Mouse (Mus musculus) midbrain, embryonic 16.5 days (tissue): ENCODE measurements at regions not wholly inside any gene's neighbourhood (a gene's known extent, or its start where the extent isn't known, plus 50 kb on each side); places are given as distances from the start of the nearest gene placed in this dataset.
"Not testable (repeated sequence)": the region's sequence is repeated elsewhere in the genome, so short reads cannot be mapped to it uniquely, and the experiment has no call there.

Source experiments
- ATAC-seq: fragments of 200-750 bp; cut with Nextera tagmentation; 2 replicates; pipeline ENCODE4 v1.8.0; 2017; ENCODE audit warnings: moderate TSS enrichment
- H3K27ac ChIP-seq: fragments of 300-500 bp; sonication (generic); 2 replicates; pipeline ENCODE4 v1.5.1; 2014; ENCODE audit warnings: mild to moderate bottlenecking, low read length, mixed read lengths
- H3K27me3 ChIP-seq: fragments of 300-500 bp; sonication (generic); 2 replicates; pipeline ENCODE4 v1.6.1; 2014; ENCODE audit warnings: low read depth, low read length, mixed read lengths; ENCODE audit not compliant: control insufficient read depth, insufficient read depth
- H3K36me3 ChIP-seq: fragments of 300-500 bp; sonication (generic); 2 replicates; pipeline ENCODE4 v1.6.1; 2014; ENCODE audit warnings: mild to moderate bottlenecking, low read length, moderate library complexity, mixed read lengths; ENCODE audit not compliant: control insufficient read depth, insufficient read depth
- H3K4me1 ChIP-seq: fragments of 300-500 bp; sonication (generic); 2 replicates; pipeline ENCODE4 v1.6.1; 2014; ENCODE audit warnings: mild to moderate bottlenecking, low read length, mixed read lengths; ENCODE audit not compliant: control insufficient read depth, insufficient read depth
- H3K4me2 ChIP-seq: fragments of 300-500 bp; sonication (generic); 2 replicates; pipeline ENCODE4 v1.6.1; 2014; ENCODE audit warnings: mild to moderate bottlenecking, low read length, mixed read lengths
- H3K4me3 ChIP-seq: fragments of 300-500 bp; sonication (generic); 2 replicates; pipeline ENCODE4 v1.5.1; 2014; ENCODE audit warnings: low read depth, mild to moderate bottlenecking, low read length, moderate library complexity, mixed read lengths
- H3K9ac ChIP-seq: fragments of 300-500 bp; sonication (generic); 2 replicates; pipeline ENCODE4 v1.6.1; 2014; ENCODE audit warnings: low read depth, low read length, mixed read lengths
- H3K9me3 ChIP-seq: fragments of 300-500 bp; sonication (generic); replicated peaks from 2 replicates; pipeline ENCODE4 v1.6.1; 2014; ENCODE audit warnings: mild to moderate bottlenecking, low read length, mixed read lengths; ENCODE audit not compliant: control insufficient read depth, poor library complexity, severe bottlenecking
- WGBS: fragments of 180-500 bp; shearing (Covaris S2); extraction: QIAGEN DNeasy Blood & Tissue Kit; methylation state at CpG from one replicate; pipeline ENCODE4 v1.1.7; 2014; 5-methylcytosine and 5-hydroxymethylcytosine counted together

GRCm38 (mm10) chr12:14271216-14271615 is 119.4 kb upstream of the Fam84a start:
- Histone ChIP-seq H3K4me2 (no peak overlapping the region), H3K27ac (no peak overlapping the region), H3K9me3 (no peaks in the 10 kb centered on the region), H3K4me3 (no peak overlapping the region), H3K36me3 (no peaks in the 10 kb centered on the region), H3K27me3 (no peaks in the 10 kb centered on the region), H3K4me1 (no peaks in the 10 kb centered on the region), H3K9ac (no peak overlapping the region)
- no peak for ATAC-seq

- H3K4me2 ChIP-seq, result no peak overlapping the region
- no peak for ATAC-seq
- no peaks in the 10 kb centered on the region for H3K36me3 ChIP-seq
- no peak overlapping the region for H3K27ac ChIP-seq
- no peaks in the 10 kb centered on the region for H3K27me3 ChIP-seq
- no peaks in the 10 kb centered on the region for H3K4me1 ChIP-seq
- H3K9ac ChIP-seq, result no peak overlapping the region
- 63% methylated on average over 2 of the region's 2 CpGs for WGBS
- no peaks in the 10 kb centered on the region for H3K9me3 ChIP-seq
- no peak overlapping the region for H3K4me3 ChIP-seq
Measured at GRCm38 (mm10) chr12:14261102-14261501, 109.2 kb upstream of the Fam84a start.

- no peak overlapping the region for H3K27ac ChIP-seq
- ATAC-seq, result no peak
- WGBS, result 67% methylated on average over 4 of the region's 4 CpGs
Measured at GRCm38 (mm10) chr12:14260288-14260687, 108.4 kb upstream of the Fam84a start.

GRCm38 (mm10) chr12:14253336-14253735 is 101.5 kb upstream of the Fam84a start:
- no peak overlapping the region for H3K4me2 ChIP-seq
- H3K9ac ChIP-seq, result no peak overlapping the region
- H3K4me3 ChIP-seq, result no peak overlapping the region
- H3K4me1 ChIP-seq, result no peaks in the 10 kb centered on the region
- no peak for ATAC-seq
- no peaks in the 10 kb centered on the region for H3K9me3 ChIP-seq
- H3K27ac ChIP-seq, result no peak overlapping the region
- H3K36me3 ChIP-seq, result no peaks in the 10 kb centered on the region
- 92% methylated on average over 5 of the region's 5 CpGs for WGBS
- H3K27me3 ChIP-seq, result no peaks in the 10 kb centered on the region

More at GRCm38 (mm10) chr12:14260288-14260687, 108.4 kb upstream of the Fam84a start:
- no peak overlapping the region for H3K9ac ChIP-seq
- H3K27me3 ChIP-seq, result no peaks in the 10 kb centered on the region
- H3K4me3 ChIP-seq, result no peak overlapping the region
- H3K4me2 ChIP-seq, result no peak overlapping the region
- no peaks in the 10 kb centered on the region for H3K4me1 ChIP-seq
- no peaks in the 10 kb centered on the region for H3K9me3 ChIP-seq
- no peaks in the 10 kb centered on the region for H3K36me3 ChIP-seq

GRCm38 (mm10) chr12:14250124-14250523 is 98.3 kb upstream of the Fam84a start:
- Histone ChIP-seq H3K36me3 (no peaks in the 10 kb centered on the region), H3K4me2 (no peak overlapping the region), H3K27me3 (no peaks in the 10 kb centered on the region), H3K9ac (no peak overlapping the region), H3K4me1 (no peaks in the 10 kb centered on the region), H3K27ac (no peak overlapping the region), H3K4me3 (no peak overlapping the region), H3K9me3 (no peaks in the 10 kb centered on the region)
- 92% methylated on average over 4 of the region's 4 CpGs for WGBS
- no peak for ATAC-seq

GRCm38 (mm10) chr12:14242720-14243119 is 90.9 kb upstream of the Fam84a start:
- not testable (repeated sequence) for H3K27ac ChIP-seq, H3K9ac ChIP-seq, H3K4me2 ChIP-seq, H3K9me3 ChIP-seq, H3K4me1 ChIP-seq, H3K4me3 ChIP-seq, H3K36me3 ChIP-seq, H3K27me3 ChIP-seq, ATAC-seq
- WGBS, result 98% methylated on average over 5 of the region's 6 CpGs

- H3K27ac ChIP-seq, result no peak overlapping the region
- H3K4me2 ChIP-seq, result no peak overlapping the region
- H3K36me3 ChIP-seq, result no peaks in the 10 kb centered on the region
- no peak overlapping the region for H3K4me3 ChIP-seq
- H3K9me3 ChIP-seq, result no peaks in the 10 kb centered on the region
- H3K4me1 ChIP-seq, result no peaks in the 10 kb centered on the region
- H3K9ac ChIP-seq, result no peak overlapping the region
- no peaks in the 10 kb centered on the region for H3K27me3 ChIP-seq
- no peak for ATAC-seq
Measured at GRCm38 (mm10) chr12:14237699-14238098, 85.8 kb upstream of the Fam84a start.

- H3K27me3 ChIP-seq, result no peaks in the 10 kb centered on the region
- no peak overlapping the region for H3K4me2 ChIP-seq
- no peak overlapping the region for H3K27ac ChIP-seq
- H3K4me3 ChIP-seq, result no peak overlapping the region
- no peaks in the 10 kb centered on the region for H3K9me3 ChIP-seq
- H3K36me3 ChIP-seq, result no peaks in the 10 kb centered on the region
- WGBS, result 94% methylated on average over 3 of the region's 3 CpGs
- ATAC-seq, result no peak
- H3K9ac ChIP-seq, result no peak overlapping the region
- no peaks in the 10 kb centered on the region for H3K4me1 ChIP-seq
Measured at GRCm38 (mm10) chr12:14235351-14235750, 83.5 kb upstream of the Fam84a start.

- 64% methylated on average over 3 of the region's 3 CpGs for WGBS
- Histone ChIP-seq H3K36me3 (no peaks in the 10 kb centered on the region), H3K4me1 (no peaks in the 10 kb centered on the region; the same call in 1 of the 2 replicates), H3K27ac (no peak overlapping the region), H3K4me3 (no peak overlapping the region), H3K9ac (no peak overlapping the region), H3K9me3 (no peaks in the 10 kb centered on the region), H3K4me2 (no peak overlapping the region), H3K27me3 (no peaks in the 10 kb centered on the region)
- ATAC-seq, result no peak
Measured at GRCm38 (mm10) chr12:14212618-14213017, 60.8 kb upstream of the Fam84a start.

GRCm38 (mm10) chr12:14209881-14210280 is 58.0 kb upstream of the Fam84a start:
- Histone ChIP-seq H3K9ac (no peak overlapping the region), H3K4me3 (no peak overlapping the region), H3K9me3 (no peaks in the 10 kb centered on the region), H3K4me2 (no peak overlapping the region), H3K27ac (no peak overlapping the region), H3K36me3 (no peaks in the 10 kb centered on the region), H3K4me1 (no peaks in the 10 kb centered on the region; the same call in 1 of the 2 replicates), H3K27me3 (no peaks in the 10 kb centered on the region)
- no peak for ATAC-seq
